ENCODE assay signal across 7 mouse cellular contexts in the genomic region with DNA sequence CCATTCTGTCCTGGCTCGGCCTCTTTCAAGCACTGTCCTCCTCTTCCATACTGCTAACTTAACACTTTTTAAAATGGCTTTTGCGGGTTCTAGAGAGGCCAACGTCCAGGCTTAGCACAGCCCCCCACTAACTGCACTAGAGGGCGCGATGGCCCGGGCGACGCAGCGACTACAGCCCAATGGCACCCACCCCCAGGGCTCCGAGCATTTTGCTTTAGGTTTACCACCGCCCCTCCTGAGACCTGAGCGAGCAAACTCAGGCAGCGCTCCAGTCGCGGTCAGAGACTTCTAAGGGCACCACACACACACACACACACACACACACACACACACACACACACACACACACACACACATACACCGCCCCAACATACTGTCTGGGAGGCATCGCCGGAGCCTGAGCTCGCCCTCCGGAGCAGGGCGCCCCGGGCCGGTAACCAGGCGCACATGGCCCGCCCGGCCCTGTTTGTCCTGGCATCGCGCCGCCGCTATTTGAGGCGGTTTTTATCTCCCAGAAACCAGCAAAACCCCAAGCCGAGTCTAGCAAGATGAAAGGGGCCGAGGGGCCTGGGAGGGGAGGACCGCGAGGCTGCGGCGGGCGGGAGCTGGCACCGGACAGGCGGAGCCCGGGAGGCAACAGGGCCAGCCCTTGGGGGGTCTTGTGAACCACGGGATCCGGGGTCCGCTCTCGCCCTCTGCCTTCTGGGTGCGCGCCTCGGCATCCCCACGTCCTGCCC. TPM values are rescaled to one million over a fixed set of nuclear protein-coding genes. Genes with fewer than 3 reads are reported as not detected.
DNase-seq lines count a peak whose midpoint lies in the region; ATAC-seq and TF ChIP-seq lines count a peak whose summit lies in the region.

No protein-coding gene starts in this region.

- TF ChIP-seq EP300 in heart, postnatal 0 days (IDR thresholded peaks at IDR 0.05; ENCODE audit: low read depth), result no peak

- peak overlapping the region; percentile 83 for H3K4me3 ChIP-seq in E14TG2a.4 (replicated peaks; ENCODE audit: low read length)
- peak overlapping the region; percentile 58 for H3K4me3 ChIP-seq in forebrain, embryonic 10.5 days
- peak overlapping the region; percentile 57 for H3K4me3 ChIP-seq in heart, postnatal 0 days (ENCODE audit: low read depth, low read length)

- peak; percentile 45 for ATAC-seq in heart, postnatal 0 days (ENCODE audit: insufficient read depth, low read depth)

- no peaks in the 10 kb centered on the region for H3K36me3 ChIP-seq in E14TG2a.4 (ENCODE audit: insufficient read depth, low read length)
- no peaks in the 10 kb centered on the region for H3K36me3 ChIP-seq in forebrain, embryonic 10.5 days (replicated peaks)
- H3K36me3 ChIP-seq in heart, postnatal 0 days (replicated peaks; ENCODE audit: control insufficient read depth, insufficient read depth, low read length), result no peaks in the 10 kb centered on the region

- peaks cover 61% of the 10 kb centered on the region for H3K27me3 ChIP-seq in E14TG2a.4 (ENCODE audit: insufficient read depth, low read length)
- H3K27me3 ChIP-seq in forebrain, embryonic 10.5 days (ENCODE audit: poor library complexity, severe bottlenecking), result peaks cover 45% of the 10 kb centered on the region
- H3K27me3 ChIP-seq in heart, postnatal 0 days (ENCODE audit: control insufficient read depth, insufficient read depth, low read length), result peaks cover 40% of the 10 kb centered on the region

- peaks cover 46% of the 10 kb centered on the region for H3K4me1 ChIP-seq in E14TG2a.4 (replicated peaks; ENCODE audit: low read depth, low read length)
- H3K4me1 ChIP-seq in forebrain, embryonic 10.5 days, result peaks cover 59% of the 10 kb centered on the region
- peaks cover 14% of the 10 kb centered on the region for H3K4me1 ChIP-seq in heart, postnatal 0 days (ENCODE audit: control insufficient read depth, insufficient read depth)

- H3K4me2 ChIP-seq in heart, postnatal 0 days (ENCODE audit: low read depth, low read length), result peak overlapping the region; percentile 88

- DNase-seq in R1 (ENCODE audit: low read depth, low spot score), result peak; percentile 68
- no peak for DNase-seq in forebrain, embryonic 10.5 days (ENCODE audit: extremely low spot score, low spot score)
- DNase-seq in heart, postnatal 0 days (ENCODE audit: low spot score), result peak; percentile 42
- DNase-seq in kidney, postnatal 14 days, result peak; percentile 68
- peak; percentile 60 for DNase-seq in lung, postnatal 14 days
- DNase-seq in retina, postnatal 1 day, result peak; percentile 87

- 0% methylated on average over 48 of the region's 49 CpGs for WGBS in forebrain, embryonic 10.5 days
- under 1% methylated on average over 40 of the region's 49 CpGs for WGBS in heart, postnatal 0 days

- peak overlapping the region; percentile 95 for H3K27ac ChIP-seq in forebrain, embryonic 10.5 days
- H3K27ac ChIP-seq in heart, postnatal 0 days (ENCODE audit: low read depth), result peak overlapping the region; percentile 50; the same call in 1 of the 2 replicates

- H3K9me3 ChIP-seq in E14TG2a.4 (ENCODE audit: low read length), result no peaks in the 10 kb centered on the region
- no peaks in the 10 kb centered on the region for H3K9me3 ChIP-seq in forebrain, embryonic 10.5 days
- H3K9me3 ChIP-seq in heart, postnatal 0 days (replicated peaks; ENCODE audit: control insufficient read depth, low read length), result no peaks in the 10 kb centered on the region

- no peak for TF ChIP-seq CTCF in E14TG2a.4 (conservative IDR thresholded peaks at IDR 0.05; ENCODE audit: low read length)
- TF ChIP-seq CTCF in heart, postnatal 0 days (IDR thresholded peaks at IDR 0.05; ENCODE audit: low read depth), result peak; percentile 20; the same call in 1 of the 2 replicates

- H3K9ac ChIP-seq in heart, postnatal 0 days (replicated peaks; ENCODE audit: low read depth, low read length), result peak overlapping the region; percentile 58

RNA-seq across cellular contexts. Expression of a gene that starts 4.7 kb away (rescaled TPM):
- polyA plus RNA-seq in forebrain, embryonic 10.5 days (2016; fragmentation: Nextera tagmentation; extraction: Ambion mirVana), result 141 and 144 TPM in 2 replicates
- total RNA-seq in heart, postnatal 0 days (2014; rRNA removed; ENCODE audit: low replicate concordance), result 25.9 and 59.6 TPM in 2 replicates
- 18.8 and 20.4 TPM in 2 replicates for polyA plus RNA-seq in heart, postnatal 0 days (2015; fragmentation: Nextera tagmentation; extraction: Ambion mirVana)

RNA-seq across cellular contexts. Expression of a gene that starts 11.7 kb away (rescaled TPM):
- polyA plus RNA-seq in forebrain, embryonic 10.5 days (2016; fragmentation: Nextera tagmentation; extraction: Ambion mirVana), result 0.25 and 0.42 TPM in 2 replicates
- total RNA-seq in heart, postnatal 0 days (2014; rRNA removed; ENCODE audit: low replicate concordance), result not detected in 2 replicates
- not detected in 2 replicates for polyA plus RNA-seq in heart, postnatal 0 days (2015; fragmentation: Nextera tagmentation; extraction: Ambion mirVana)

RNA-seq across cellular contexts. Expression of a gene that starts 23.8 kb away (rescaled TPM):
- 127 and 128 TPM in 2 replicates for polyA plus RNA-seq in forebrain, embryonic 10.5 days (2016; fragmentation: Nextera tagmentation; extraction: Ambion mirVana)
- total RNA-seq in heart, postnatal 0 days (2014; rRNA removed; ENCODE audit: low replicate concordance), result 35.6 and 60.5 TPM in 2 replicates
- 39.0 and 41.1 TPM in 2 replicates for polyA plus RNA-seq in heart, postnatal 0 days (2015; fragmentation: Nextera tagmentation; extraction: Ambion mirVana)

RNA-seq across cellular contexts. Expression of a gene that starts 29.4 kb away (rescaled TPM):
- 311 and 331 TPM in 2 replicates for polyA plus RNA-seq in forebrain, embryonic 10.5 days (2016; fragmentation: Nextera tagmentation; extraction: Ambion mirVana)
- 90.7 and 148 TPM in 2 replicates for total RNA-seq in heart, postnatal 0 days (2014; rRNA removed; ENCODE audit: low replicate concordance)
- 344 and 362 TPM in 2 replicates for polyA plus RNA-seq in heart, postnatal 0 days (2015; fragmentation: Nextera tagmentation; extraction: Ambion mirVana)

RNA-seq across cellular contexts. Expression of a gene that starts 50.6 kb away (rescaled TPM):
- polyA plus RNA-seq in forebrain, embryonic 10.5 days (2016; fragmentation: Nextera tagmentation; extraction: Ambion mirVana), result 9.7 and 9.9 TPM in 2 replicates
- 32.1 and 32.6 TPM in 2 replicates for total RNA-seq in heart, postnatal 0 days (2014; rRNA removed; ENCODE audit: low replicate concordance)
- polyA plus RNA-seq in heart, postnatal 0 days (2015; fragmentation: Nextera tagmentation; extraction: Ambion mirVana), result 3.0 and 3.1 TPM in 2 replicates
